Mouse (Mus musculus) lung, adult 2 months (tissue): ENCODE data around the gene Pfkfb3. TPM values are rescaled to one million over a fixed set of nuclear protein-coding genes. Genes with fewer than 3 reads are reported as not detected.

Experiments used
- DNase-seq: peaks from one replicate; pipeline ENCODE4 v3.0.0; 2022
- H3K4me1 ChIP-seq: fragments of 200-500 bp; 2 replicates; pipeline ENCODE4 v1.6.1; 2011; ENCODE audit warnings: low read length; ENCODE audit not compliant: control insufficient read depth, insufficient read depth
- H3K4me3 ChIP-seq: fragments of 200-500 bp; replicated peaks from 2 replicates; pipeline ENCODE3; 2011; ENCODE audit warnings: low read depth, mild to moderate bottlenecking, control low read depth, low read length; ENCODE audit errors: extremely low read depth
- CTCF ChIP-seq: fragments of 200-500 bp; IDR thresholded peaks from 2 replicates; pipeline ENCODE4 v1.5.1; 2011; ENCODE audit warnings: mild to moderate bottlenecking, low read length, control low read depth; ENCODE audit not compliant: insufficient read depth
- POLR2A ChIP-seq: fragments of 200-500 bp; IDR thresholded peaks from 2 replicates; pipeline ENCODE4 v1.6.1; 2011; ENCODE audit warnings: low read depth, mild to moderate bottlenecking, control low read depth, low read length, borderline replicate concordance; ENCODE audit errors: extremely low read depth
- WGBS: fragments of 180-500 bp; shearing (Covaris S2); methylation state at CpG from one replicate; pipeline ENCODE4 v1.1.7; 2018; 5-methylcytosine and 5-hydroxymethylcytosine counted together
- polyA plus RNA-seq: library from polyadenylated mRNA; depleted of rRNA; stranded (reverse); fragments of >200 nt; gene quantifications from 2 replicates; pipeline ENCODE4 v1.2.3, GENCODE M21; 2012

The Pfkfb3 gene
- polyA plus RNA-seq, 1 experiment: 40.2 TPM

DNA sequence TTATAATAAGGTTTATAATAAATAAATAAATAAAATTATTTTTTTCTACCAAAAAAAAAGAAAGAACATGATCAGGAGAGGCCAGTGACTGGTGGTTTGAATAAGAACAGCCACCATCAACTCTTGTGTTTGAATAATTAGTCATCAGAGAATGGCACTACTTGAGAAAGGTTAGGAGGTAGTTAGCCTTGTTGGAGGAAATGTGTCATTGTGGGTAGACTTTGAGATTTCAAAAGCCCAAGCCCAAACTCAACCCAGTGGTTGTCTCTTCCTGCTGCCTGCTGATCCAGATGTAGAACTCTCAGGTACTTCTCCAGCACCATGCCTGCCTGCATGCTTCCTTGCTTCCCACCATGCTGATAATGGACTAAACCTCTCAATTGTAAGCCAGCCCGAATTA, 41.8 kb downstream of the Pfkfb3 start:
- peaks cover 3% of the 10 kb centered on the region for H3K4me1 ChIP-seq
- WGBS: 92% methylated on average over 1 of the region's 1 CpGs
- DNase-seq: no peak
- H3K4me3 ChIP-seq: no peak overlapping the region
- TF ChIP-seq POLR2A (no peak), CTCF (no peak)

DNA sequence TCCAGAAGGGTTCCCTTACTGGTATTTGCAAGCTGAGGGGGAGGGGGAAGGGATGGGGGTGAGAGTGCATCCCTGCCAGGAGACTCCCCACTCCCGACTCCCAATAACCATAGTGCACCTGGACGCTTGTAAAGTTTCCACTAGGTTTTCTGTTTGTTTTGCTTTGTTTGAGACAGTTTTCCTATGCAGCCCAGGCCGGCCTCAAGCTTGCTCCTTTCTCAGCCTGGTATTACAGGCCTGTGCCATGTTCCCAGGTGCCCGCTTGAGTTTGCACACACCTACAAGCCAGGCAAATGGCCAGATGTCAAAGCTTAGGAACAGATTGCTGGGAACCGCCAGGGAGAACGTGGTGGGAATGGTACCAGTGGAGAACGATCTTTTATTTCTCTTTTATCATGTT, 50.1 kb downstream of the Pfkfb3 start:
- no peak for TF ChIP-seq POLR2A
- TF ChIP-seq CTCF: no peak
- Histone ChIP-seq H3K4me3 (no peak overlapping the region), H3K4me1 (peaks cover 2% of the 10 kb centered on the region)
- no peak for DNase-seq
- 64% methylated on average over 7 of the region's 7 CpGs for WGBS

DNA sequence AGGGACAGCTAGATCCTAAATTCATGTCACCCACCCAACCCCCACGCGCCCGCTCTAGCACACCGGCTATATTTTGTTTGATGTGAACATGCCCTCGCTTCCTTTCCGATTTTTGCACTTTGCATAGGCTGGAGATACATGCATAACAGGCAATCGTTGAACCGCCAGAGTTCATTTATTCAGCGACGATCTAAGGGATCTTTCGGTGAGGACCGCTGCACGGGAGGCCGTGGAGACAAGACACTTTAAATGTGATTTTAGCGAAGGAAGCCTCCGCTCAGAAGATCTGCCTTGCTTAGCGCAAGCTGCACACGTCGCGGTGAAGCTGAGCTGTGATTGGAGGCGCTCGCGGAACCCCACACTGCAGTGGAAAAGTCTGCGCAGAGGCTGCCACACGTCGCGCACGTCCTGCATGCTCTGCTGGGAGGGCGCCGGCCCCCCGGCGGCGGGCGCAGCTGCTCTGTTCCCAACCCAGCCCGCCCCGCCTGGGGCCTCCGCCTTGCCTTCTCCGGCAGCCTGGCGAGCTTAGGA, 50.9 kb downstream of the Pfkfb3 start:
- H3K4me3 ChIP-seq: peak overlapping the region; percentile 79
- DNase-seq: peak; percentile 61
- TF ChIP-seq CTCF: no peak
- TF ChIP-seq POLR2A: peak; percentile 90; the same call in 1 of the 2 replicates
- under 1% methylated on average over 39 of the region's 39 CpGs for WGBS
- H3K4me1 ChIP-seq: peaks cover 2% of the 10 kb centered on the region

DNA sequence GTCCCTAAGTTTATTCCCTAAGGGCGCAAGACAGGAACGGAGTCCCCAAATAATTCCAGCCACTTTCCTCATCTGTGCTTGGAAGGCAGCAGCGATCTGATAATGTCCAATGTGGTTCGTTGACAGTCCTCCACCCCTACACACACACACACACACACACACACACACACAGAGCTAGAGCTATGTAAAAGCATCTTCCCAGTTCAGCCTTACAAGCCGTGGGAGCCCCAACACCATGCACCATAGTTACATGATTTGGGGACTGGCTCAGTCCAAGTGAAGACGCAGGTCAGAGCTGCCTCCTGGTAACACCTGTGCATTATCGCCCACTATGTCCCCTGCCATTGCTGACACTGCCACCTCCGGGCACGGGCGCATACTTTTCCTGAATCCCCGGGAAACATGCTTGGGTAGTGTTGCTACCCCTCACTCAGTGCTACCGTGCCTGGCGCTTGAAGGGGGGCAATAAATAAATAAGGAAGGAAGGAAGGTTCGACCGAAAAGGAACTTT, 51.6 kb downstream of the Pfkfb3 start:
- WGBS: 1% methylated on average over 15 of the region's 15 CpGs
- no peak for DNase-seq
- peak; percentile 14; the same call in 1 of the 2 replicates for TF ChIP-seq POLR2A
- 0 out of 2 replicates have a peak, but pooled peaks have one; percentile 5 for TF ChIP-seq CTCF

DNA sequence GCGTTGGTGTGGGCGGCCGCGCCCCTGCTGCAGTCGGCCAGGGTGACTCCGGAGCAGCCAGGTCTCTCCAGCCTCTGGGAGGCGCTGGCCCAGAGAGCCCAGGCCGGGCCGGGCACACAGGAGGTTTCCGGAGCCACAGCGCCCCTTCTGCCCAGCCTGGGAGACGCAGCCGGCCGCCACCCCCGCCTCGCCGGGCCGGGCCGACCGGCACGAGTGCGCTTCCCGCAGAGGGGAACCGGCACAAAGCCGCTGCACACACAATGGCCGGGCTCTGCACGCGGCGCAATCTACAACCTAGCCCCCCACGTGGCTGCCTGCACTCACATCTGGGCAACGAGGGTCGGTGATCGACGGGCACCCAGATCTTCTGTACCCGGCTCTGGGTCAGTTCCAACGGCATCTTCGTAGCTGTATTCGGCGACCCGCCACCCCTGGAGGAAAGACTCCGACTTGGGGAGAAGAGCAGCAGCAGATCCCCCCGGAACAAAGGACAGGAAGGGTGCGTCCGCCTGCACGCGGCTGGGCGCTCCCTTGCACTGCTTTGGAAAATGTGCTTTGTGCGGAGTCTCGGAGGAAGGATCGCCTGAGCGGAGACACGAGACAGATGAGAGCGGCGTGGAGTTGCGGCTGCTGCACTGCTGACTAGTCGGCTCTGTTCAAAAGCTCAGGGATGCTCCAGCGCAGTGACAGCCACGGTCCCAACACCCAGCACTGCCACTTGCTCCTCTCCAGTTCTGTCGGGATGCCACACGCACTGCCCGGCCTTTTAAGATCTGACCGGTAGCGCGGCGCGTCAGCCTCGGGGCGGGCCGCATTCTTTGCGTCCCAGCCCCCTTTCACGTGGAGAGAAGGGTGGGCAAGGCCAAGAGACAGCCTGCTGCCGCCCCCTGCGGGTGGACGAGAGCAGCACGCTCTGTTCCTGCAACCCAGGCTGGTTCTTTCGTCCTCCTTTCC, 52.3 kb downstream of the Pfkfb3 start:
- TF ChIP-seq CTCF (peak; percentile 91), POLR2A (peak; percentile 99)
- DNase-seq: peak; percentile 94
- Histone ChIP-seq H3K4me1 (peaks cover 12% of the 10 kb centered on the region), H3K4me3 (peak overlapping the region; percentile 79)
- whole genome bisulfite sequencing: under 1% methylated on average over 76 of the region's 76 CpGs

More for the DNA sequence above, 51.6 kb downstream of the Pfkfb3 start:
- H3K4me3 ChIP-seq: peak overlapping the region; percentile 79
- peaks cover 5% of the 10 kb centered on the region for H3K4me1 ChIP-seq

DNA sequence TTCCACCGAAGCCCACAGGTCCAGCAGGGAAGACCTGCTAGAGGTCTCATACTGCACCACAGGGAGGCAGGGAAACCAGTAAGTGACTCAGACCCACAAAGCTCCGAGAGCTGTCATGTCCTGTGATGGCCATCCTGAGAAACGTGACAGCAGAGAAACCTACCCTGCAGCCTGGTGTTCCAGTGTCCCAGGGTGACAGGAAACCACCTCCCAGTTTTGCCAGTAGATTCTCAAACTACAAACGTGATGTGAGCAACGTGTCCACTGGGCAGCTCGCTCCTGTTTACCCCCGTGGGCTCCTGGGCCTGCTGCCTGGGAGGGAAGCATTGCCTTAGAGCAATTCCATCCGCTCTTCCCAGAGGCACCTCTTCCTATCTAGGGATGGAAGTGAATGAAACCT, 53.2 kb downstream of the Pfkfb3 start:
- Histone ChIP-seq H3K4me1 (peaks cover 17% of the 10 kb centered on the region), H3K4me3 (peak overlapping the region; percentile 79)
- no peak for DNase-seq
- TF ChIP-seq CTCF (no peak), POLR2A (0 out of 2 replicates have a peak, but pooled peaks have one; percentile 22)
- WGBS: 7% methylated on average over 8 of the region's 8 CpGs

DNA sequence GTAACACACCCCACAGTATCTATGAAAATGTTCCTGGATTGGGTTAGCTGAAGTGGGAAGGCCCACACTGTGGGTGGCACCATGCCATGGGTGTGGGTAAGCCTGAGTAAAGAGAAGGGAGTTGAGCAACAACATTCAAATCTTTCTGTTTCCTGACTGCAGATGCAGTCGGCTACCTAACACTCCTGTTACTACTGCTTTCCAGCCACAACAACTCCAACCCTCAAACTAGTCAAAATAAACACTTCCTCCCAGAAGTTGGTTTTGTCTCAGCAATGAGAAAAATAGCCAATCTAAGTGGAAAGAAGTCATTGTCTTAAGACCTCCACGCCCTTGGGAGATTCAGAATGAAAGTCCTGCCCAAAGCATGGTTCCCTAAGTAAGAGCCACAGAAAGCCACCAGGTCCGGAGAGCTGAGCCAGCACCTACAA, 57.3 kb downstream of the Pfkfb3 start:
- WGBS: 47% methylated on average over 3 of the region's 3 CpGs
- no peak overlapping the region for H3K4me3 ChIP-seq
- TF ChIP-seq POLR2A: 0 out of 2 replicates have a peak, but pooled peaks have one; percentile 16
- no peak for TF ChIP-seq CTCF
- peak; percentile 44 for DNase-seq
- peaks cover 22% of the 10 kb centered on the region for H3K4me1 ChIP-seq

DNA sequence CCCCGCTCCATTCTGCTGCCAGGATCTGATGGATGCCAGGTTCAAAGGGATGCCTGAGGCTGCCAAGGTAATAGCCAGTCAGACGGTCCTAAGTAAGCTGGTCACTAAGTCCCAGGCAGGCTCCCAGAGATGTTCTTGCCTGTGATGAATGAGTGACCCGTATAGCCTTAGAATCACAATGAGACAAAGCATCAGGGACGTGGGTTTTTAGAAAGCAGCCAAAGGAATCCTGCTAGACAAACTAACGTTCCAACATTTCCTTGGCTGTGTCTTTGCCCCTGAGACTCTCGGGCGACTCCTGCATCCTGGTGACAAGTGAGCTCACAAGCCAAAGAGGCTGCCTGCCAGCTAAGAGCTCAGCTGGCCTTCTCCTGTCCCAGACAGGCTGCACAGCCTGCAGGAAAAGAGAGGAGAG, 59.0 kb downstream of the Pfkfb3 start:
- 43% methylated on average over 7 of the region's 7 CpGs for WGBS
- Histone ChIP-seq H3K4me1 (peaks cover 19% of the 10 kb centered on the region), H3K4me3 (no peak overlapping the region)
- no peak for DNase-seq
- TF ChIP-seq CTCF (no peak), POLR2A (no peak)

DNA sequence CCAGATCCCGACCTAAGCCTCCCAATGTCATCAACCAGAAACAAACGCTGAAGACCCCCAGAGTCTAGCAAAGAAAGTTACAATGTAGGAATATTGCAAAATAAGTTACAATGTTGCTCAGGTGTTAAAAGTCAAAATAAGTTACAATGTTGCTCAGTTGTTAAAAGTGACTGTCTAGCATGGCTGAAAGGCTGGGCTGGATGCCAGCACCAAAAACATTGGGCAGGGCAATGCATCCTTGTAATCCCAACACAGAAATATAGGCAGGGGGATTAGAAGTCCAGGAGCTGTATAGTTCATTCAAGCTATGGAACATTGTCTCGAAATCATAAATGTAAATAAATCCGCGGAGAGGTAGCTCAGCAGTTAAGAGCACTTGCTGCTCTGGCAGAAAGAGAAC, 61.0 kb downstream of the Pfkfb3 start:
- H3K4me1 ChIP-seq: peaks cover 19% of the 10 kb centered on the region
- TF ChIP-seq CTCF (no peak), POLR2A (no peak)
- 91% methylated on average over 5 of the region's 5 CpGs for WGBS
- H3K4me3 ChIP-seq: no peak overlapping the region
- no peak for DNase-seq
